Mouse (Mus musculus) ES-Bruce4 (cell line): ENCODE measurements at regions not wholly inside any gene's neighbourhood (a gene's known extent, or its start where the extent isn't known, plus 50 kb on each side); places are given as distances from the start of the nearest gene placed in this dataset.

ENCODE experiments used
- H3K27ac ChIP-seq: 2 replicates; pipeline ENCODE4 v1.5.1; 2012; ENCODE audit warnings: low read length, inconsistent platforms; ENCODE audit not compliant: insufficient read depth
- H3K27me3 ChIP-seq: 2 replicates; pipeline ENCODE4 v1.6.1; 2012; ENCODE audit warnings: mild to moderate bottlenecking, low read length, inconsistent platforms; ENCODE audit not compliant: control insufficient read depth, poor library complexity, insufficient read depth, severe bottlenecking
- H3K36me3 ChIP-seq: 2 replicates; pipeline ENCODE4 v1.6.1; 2012; ENCODE audit warnings: inconsistent platforms, mild to moderate bottlenecking, low read length, moderate library complexity; ENCODE audit not compliant: control insufficient read depth, poor library complexity, insufficient read depth, severe bottlenecking
- H3K4me1 ChIP-seq: one replicate; pipeline ENCODE4 v1.8.1; 2011; ENCODE audit warnings: low read length; ENCODE audit not compliant: control insufficient read depth, insufficient read depth
- H3K4me3 ChIP-seq: 2 replicates; pipeline ENCODE4 v1.5.1; 2011; ENCODE audit warnings: low read depth, mild to moderate bottlenecking, low read length
- H3K9ac ChIP-seq: 2 replicates; pipeline ENCODE4 v1.6.1; 2012; ENCODE audit warnings: low read depth, mild to moderate bottlenecking, inconsistent platforms; ENCODE audit not compliant: poor library complexity, severe bottlenecking
- H3K9me3 ChIP-seq: replicated peaks from 2 replicates; pipeline ENCODE4 v1.6.1; 2012; ENCODE audit warnings: mild to moderate bottlenecking, low read length, inconsistent platforms; ENCODE audit not compliant: control insufficient read depth, poor library complexity, insufficient read depth, severe bottlenecking
- CTCF ChIP-seq: IDR thresholded peaks from one replicate; pipeline ENCODE4 v1.8.1; 2011; ENCODE audit warnings: low read depth, low read length
- EP300 ChIP-seq: IDR thresholded peaks from 2 replicates; pipeline ENCODE4 v1.6.1; 2011; ENCODE audit warnings: low read depth, low read length; ENCODE audit not compliant: insufficient read depth
- POLR2A ChIP-seq: IDR thresholded peaks from one replicate; pipeline ENCODE4 v1.8.1; 2011; ENCODE audit warnings: low read length; ENCODE audit not compliant: insufficient read depth

DNA sequence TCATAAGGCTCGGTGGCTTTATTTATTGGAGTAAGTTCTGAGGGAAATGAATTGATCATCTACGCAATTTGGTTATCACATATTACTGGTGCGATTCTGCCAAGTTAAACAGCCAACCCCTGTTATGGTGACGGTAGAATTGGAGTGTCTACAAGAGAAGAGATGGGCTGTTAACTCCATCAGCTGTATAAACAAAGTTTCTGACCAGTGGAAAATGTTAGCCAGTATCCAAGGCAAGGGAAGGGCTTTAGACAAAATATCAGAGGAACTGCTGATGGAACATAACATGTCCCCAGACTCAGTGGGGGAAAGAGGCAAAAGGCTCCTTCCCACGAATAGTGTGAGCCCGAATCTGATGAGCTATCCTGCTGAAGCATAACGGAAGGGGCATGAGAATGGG, 560.9 kb downstream of the Ebf1 start:
- Histone ChIP-seq H3K27ac (no peak overlapping the region), H3K27me3 (no peaks in the 10 kb centered on the region), H3K9me3 (no peaks in the 10 kb centered on the region), H3K36me3 (no peaks in the 10 kb centered on the region), H3K9ac (no peak overlapping the region), H3K4me1 (no peaks in the 10 kb centered on the region), H3K4me3 (no peak overlapping the region)
- TF ChIP-seq CTCF (no peak), EP300 (no peak), POLR2A (no peak)

DNA sequence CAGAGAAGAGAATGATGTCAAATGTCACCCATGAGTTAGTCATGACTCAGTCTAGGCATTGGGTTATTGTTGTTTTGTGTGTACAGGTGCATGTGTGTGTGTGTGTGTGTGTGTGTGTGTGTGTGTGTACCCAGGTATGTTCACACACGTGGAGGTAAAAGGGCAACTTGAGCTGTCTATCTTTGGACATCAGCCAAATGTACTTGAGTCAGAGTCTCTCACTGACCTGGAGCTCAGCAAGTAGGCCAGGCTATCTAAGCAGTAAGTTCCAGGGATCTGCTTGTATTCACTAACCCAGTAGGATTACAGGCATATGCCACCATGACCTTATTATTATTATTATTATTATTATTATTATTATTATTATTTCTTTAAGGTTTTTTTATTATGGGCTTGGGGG, 561.9 kb downstream of the Ebf1 start:
- H3K27me3 ChIP-seq = no peaks in the 10 kb centered on the region
- H3K4me3 ChIP-seq = no peak overlapping the region
- H3K36me3 ChIP-seq = no peaks in the 10 kb centered on the region
- no peaks in the 10 kb centered on the region for H3K4me1 ChIP-seq
- H3K9me3 ChIP-seq = no peaks in the 10 kb centered on the region
- H3K9ac ChIP-seq = no peak overlapping the region
- no peak overlapping the region for H3K27ac ChIP-seq
- TF ChIP-seq CTCF = no peak
- no peak for TF ChIP-seq POLR2A
- TF ChIP-seq EP300 = no peak

DNA sequence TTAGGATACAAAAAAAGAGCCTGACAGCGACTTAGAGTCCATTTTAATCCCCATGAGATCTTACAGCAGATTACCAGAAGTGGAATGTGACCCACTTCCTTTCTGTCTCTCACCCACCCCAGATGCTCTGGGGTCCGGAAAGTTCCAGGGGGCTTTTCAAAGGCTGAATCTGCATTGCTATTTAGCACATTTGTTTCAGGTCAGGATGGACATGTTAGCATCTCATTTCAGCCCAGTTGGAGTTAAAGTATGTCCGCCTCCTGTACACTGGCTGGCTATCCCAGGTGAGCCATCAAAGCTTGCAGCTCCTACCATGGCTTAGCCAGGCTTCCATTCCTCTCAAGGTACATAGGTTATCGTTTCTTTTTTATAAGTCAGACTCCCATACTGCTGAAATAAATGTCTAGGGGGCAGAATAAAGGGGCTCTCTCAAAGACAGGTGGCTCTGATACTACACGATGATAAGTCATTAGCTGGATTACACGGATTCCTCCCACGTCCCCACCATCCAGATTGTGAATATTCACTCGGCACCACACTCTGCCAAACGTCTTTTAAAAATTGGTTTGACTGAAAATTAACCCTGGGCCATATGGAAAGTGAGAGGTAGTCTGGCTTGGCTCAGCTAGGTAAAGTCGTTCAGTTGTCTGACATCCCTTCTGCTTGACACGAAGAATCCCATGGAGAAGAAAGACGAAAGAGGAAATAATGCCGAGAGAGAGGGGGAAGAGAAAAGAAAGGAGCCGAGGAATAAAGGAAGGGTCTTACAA, 573.7 kb downstream of the Ebf1 start:
- Histone ChIP-seq H3K9me3 (no peaks in the 10 kb centered on the region), H3K4me1 (no peaks in the 10 kb centered on the region), H3K27me3 (no peaks in the 10 kb centered on the region), H3K4me3 (no peak overlapping the region), H3K9ac (no peak overlapping the region), H3K27ac (no peak overlapping the region), H3K36me3 (no peaks in the 10 kb centered on the region)
- TF ChIP-seq EP300 (no peak), CTCF (no peak), POLR2A (no peak)

DNA sequence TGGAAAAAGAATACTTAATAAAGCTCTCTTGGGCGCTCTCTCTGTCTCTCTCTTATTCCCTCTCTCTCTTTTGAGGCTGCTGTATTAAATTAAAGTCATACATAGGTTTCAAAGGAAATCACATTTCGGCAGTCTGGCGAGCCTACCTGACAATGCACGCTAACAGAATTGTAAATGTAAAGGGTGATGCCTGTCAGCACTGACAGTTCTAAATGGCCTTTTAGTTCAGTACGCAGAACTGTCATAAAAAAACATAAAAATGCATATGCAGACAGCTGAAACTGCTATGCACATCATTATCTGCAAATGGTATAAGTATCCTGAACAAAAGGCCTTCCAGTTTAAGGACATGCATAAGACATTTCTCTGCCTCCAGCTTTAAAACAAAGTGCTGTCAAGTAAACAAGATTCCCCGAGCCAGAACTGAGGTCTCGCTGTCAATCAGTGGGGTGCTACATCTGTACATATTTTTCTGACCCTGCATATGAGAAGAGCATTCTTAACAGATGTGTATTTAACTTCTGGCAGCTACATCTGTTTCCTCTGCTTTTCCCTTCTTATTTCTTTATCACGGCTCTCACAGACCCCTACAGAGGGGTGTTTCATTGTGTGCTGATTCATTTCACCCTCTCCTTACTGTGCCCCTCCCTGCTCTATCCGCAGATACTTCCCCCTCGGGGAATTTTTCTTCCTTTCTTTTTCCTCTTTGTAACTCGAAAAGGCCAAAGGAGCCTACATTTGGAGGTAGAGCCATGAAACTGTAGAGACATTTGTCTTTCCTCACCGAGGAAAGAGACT, 574.5 kb downstream of the Ebf1 start:
- H3K9ac ChIP-seq = no peak overlapping the region
- H3K4me3 ChIP-seq = no peak overlapping the region
- no peaks in the 10 kb centered on the region for H3K27me3 ChIP-seq
- H3K4me1 ChIP-seq = no peaks in the 10 kb centered on the region
- H3K9me3 ChIP-seq = no peaks in the 10 kb centered on the region
- no peak overlapping the region for H3K27ac ChIP-seq
- no peak for TF ChIP-seq POLR2A
- TF ChIP-seq CTCF = no peak
- TF ChIP-seq EP300 = no peak
- no peaks in the 10 kb centered on the region for H3K36me3 ChIP-seq

- Histone ChIP-seq H3K36me3 (no peaks in the 10 kb centered on the region), H3K9ac (no peak overlapping the region), H3K27me3 (no peaks in the 10 kb centered on the region), H3K4me1 (no peaks in the 10 kb centered on the region), H3K9me3 (no peaks in the 10 kb centered on the region), H3K27ac (no peak overlapping the region), H3K4me3 (no peak overlapping the region)
- TF ChIP-seq CTCF (no peak), POLR2A (no peak), EP300 (no peak)
These were observed 576.2 kb downstream of the Ebf1 start for GRCm38 (mm10) chr11:45193319-45193718.

DNA sequence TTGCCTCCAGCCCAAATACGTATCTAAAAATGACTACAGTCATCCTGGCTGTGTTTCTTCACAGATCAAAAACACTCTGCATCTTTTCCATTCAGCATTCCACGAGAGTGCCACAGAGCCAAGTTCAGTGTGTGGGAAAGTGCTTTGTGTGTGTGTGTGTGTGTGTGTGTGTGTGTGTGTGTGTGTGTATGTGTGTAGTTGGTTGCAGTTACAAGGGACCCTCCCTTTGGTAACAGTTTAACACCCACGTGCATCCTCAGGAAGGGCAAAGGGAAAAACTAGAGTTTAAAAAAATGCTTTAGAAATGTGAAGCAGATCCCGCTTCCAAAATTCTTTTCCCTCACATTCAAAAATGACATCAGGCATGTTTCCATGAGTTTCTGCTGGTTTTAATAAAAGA, 582.4 kb downstream of the Ebf1 start:
- Histone ChIP-seq H3K4me3 (no peak overlapping the region), H3K27me3 (no peaks in the 10 kb centered on the region), H3K9ac (no peak overlapping the region), H3K9me3 (no peaks in the 10 kb centered on the region), H3K27ac (no peak overlapping the region), H3K4me1 (no peaks in the 10 kb centered on the region), H3K36me3 (no peaks in the 10 kb centered on the region)
- TF ChIP-seq POLR2A = no peak
- TF ChIP-seq EP300 = no peak
- TF ChIP-seq CTCF = no peak
